Mouse (Mus musculus): Measurements from ENCODE around the gene Btg2.

Btg2 gene

GRCm38 (mm10) chr1:134078802-134079476 lies at the start of gene Btg2:
Gene Btg2, minus strand, starts transcription at chr1:134079120.
- peak; percentile 98 for DNase-seq

GRCm38 (mm10) chr1:134122195-134122594 lies 43.3 kb upstream of the Btg2 start:
- no peak for DNase-seq

GRCm38 (mm10) chr1:134120179-134120578 lies 41.3 kb upstream of the Btg2 start:
- DNase-seq, result peak; percentile 87

- no peak for DNase-seq
Observed at GRCm38 (mm10) chr1:134117110-134117509, 38.2 kb upstream of the Btg2 start.

GRCm38 (mm10) chr1:134115424-134115823 lies 36.5 kb upstream of the Btg2 start:
- DNase-seq, result no peak

- DNase-seq, result no peak
Observed at GRCm38 (mm10) chr1:134114730-134115129, 35.8 kb upstream of the Btg2 start.

- DNase-seq, result no peak
Observed at GRCm38 (mm10) chr1:134114018-134114417, 35.1 kb upstream of the Btg2 start.

- DNase-seq, result no peak
Observed at GRCm38 (mm10) chr1:134113560-134113959, 34.6 kb upstream of the Btg2 start.

- DNase-seq, result no peak
Observed at GRCm38 (mm10) chr1:134110979-134111378, 32.1 kb upstream of the Btg2 start, which contains the start of gene Chit1. Gene Chit1, plus strand, starts transcription at chr1:134111242.

GRCm38 (mm10) chr1:134110449-134110848 lies 31.5 kb upstream of the Btg2 start:
- DNase-seq, result no peak

- DNase-seq, result no peak
Observed at GRCm38 (mm10) chr1:134110015-134110414, 31.1 kb upstream of the Btg2 start.

- no peak for DNase-seq
Observed at GRCm38 (mm10) chr1:134107777-134108176, 28.9 kb upstream of the Btg2 start.

- peak; percentile 82 for DNase-seq
Observed at GRCm38 (mm10) chr1:134106719-134107118, 27.8 kb upstream of the Btg2 start.

- no peak for DNase-seq
Observed at GRCm38 (mm10) chr1:134105764-134106430, 27.0 kb upstream of the Btg2 start.

- no peak for DNase-seq
Observed at GRCm38 (mm10) chr1:134105043-134105763, 26.3 kb upstream of the Btg2 start.

GRCm38 (mm10) chr1:134103861-134104260 lies 24.9 kb upstream of the Btg2 start:
- no peak for DNase-seq

- DNase-seq, result no peak
Observed at GRCm38 (mm10) chr1:134101593-134101992, 22.7 kb upstream of the Btg2 start.

- DNase-seq, result no peak
Observed at GRCm38 (mm10) chr1:134100928-134101327, 22.0 kb upstream of the Btg2 start.

GRCm38 (mm10) chr1:134100401-134100800 lies 21.5 kb upstream of the Btg2 start:
- no peak for DNase-seq

GRCm38 (mm10) chr1:134099516-134100235 lies 20.8 kb upstream of the Btg2 start:
- DNase-seq, result peak; percentile 50

GRCm38 (mm10) chr1:134098726-134099515 lies 20.0 kb upstream of the Btg2 start:
- DNase-seq, result peak; percentile 96

Data from kidney, adult 9 months (tissue).